Mouse (Mus musculus) brain, embryonic 14.5 days (tissue): Measurements from ENCODE around the gene Rac3. TPM values are rescaled to one million over a fixed set of nuclear protein-coding genes. Genes with fewer than 3 reads are reported as not detected.
"Not testable (repeated sequence)": the region's sequence is repeated elsewhere in the genome, so short reads cannot be mapped to it uniquely, and the experiment has no call there.

Experiments
- DNase-seq: peaks from one replicate; pipeline ENCODE4 v3.0.0-alpha.2; 2011; ENCODE audit warnings: low read depth
- CTCF ChIP-seq: fragments of 200-500 bp; IDR thresholded peaks from 2 replicates; pipeline ENCODE4 v1.5.1; 2012; ENCODE audit warnings: inconsistent platforms, mild to moderate bottlenecking, moderate library complexity, borderline replicate concordance; ENCODE audit not compliant: insufficient read depth, insufficient read length; ENCODE audit errors: extremely low read depth
- POLR2A ChIP-seq: fragments of 200-500 bp; IDR thresholded peaks from 2 replicates; pipeline ENCODE4 v1.6.1; 2012; ENCODE audit warnings: mild to moderate bottlenecking, inconsistent platforms, borderline replicate concordance; ENCODE audit not compliant: poor library complexity, insufficient read depth, insufficient read length, severe bottlenecking; ENCODE audit errors: extremely low read depth
- polyA plus RNA-seq: library from polyadenylated mRNA; depleted of rRNA; stranded (reverse); fragments of >200 nt; gene quantifications from 2 replicates; pipeline ENCODE4 v1.2.3, GENCODE M21; 2012

Gene Rac3
- polyA plus RNA-seq, 1 experiment: 438 TPM

GRCm38 (mm10) chr11:120731858-120732680 lies 10.8 kb downstream of the Rac3 start, which contains the start of gene Cbr2:
Gene Cbr2 (minus strand): TSS chr11:120732114.
- TF ChIP-seq POLR2A (no peak), CTCF (no peak)
- no peak for DNase-seq

DNA sequence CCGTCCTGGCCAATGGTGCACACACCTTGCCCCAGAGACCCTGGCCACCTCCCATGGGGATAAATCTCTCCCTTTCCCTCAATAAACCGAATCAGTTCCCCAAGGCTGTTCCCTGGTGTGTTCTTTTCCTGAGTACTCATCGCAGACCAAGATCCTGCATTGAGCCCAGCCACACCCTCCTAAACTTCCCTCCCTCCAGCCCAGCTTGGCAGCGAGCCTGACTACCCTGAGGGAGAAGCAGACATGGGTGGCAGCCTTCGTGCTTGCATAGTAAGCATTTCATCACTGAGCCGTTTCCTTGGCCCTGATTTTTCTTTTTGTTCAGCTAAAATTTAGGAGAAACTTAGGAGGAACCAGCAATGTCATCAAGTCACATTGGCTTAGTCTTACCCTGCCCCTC lies 12.3 kb downstream of the Rac3 start:
- peak; percentile 16 for DNase-seq
- no peak for TF ChIP-seq POLR2A
- TF ChIP-seq CTCF: no peak

- DNase-seq: no peak
- TF ChIP-seq POLR2A: no peak
- no peak for TF ChIP-seq CTCF
Observed at GRCm38 (mm10) chr11:120736424-120736823, 15.2 kb downstream of the Rac3 start.

DNA sequence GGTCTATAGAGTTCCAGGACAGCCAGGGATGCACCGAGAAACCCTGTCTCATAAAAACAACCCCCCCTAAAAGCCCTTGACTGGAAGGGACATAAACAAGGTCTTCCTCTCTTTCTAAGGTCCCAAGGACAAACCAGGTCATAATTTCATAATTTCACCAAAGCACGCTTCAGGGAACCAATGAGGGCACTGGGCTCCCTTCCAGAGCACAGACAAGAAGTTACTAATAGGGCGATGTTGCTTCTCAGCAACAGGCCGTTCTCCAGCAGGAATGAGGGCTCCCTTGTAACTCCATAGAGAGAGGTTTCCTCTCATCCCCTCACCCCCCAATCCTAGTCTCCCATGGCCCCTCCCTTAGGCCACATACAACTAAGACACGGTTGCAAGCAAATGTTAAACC lies 19.7 kb downstream of the Rac3 start:
- TF ChIP-seq CTCF (no peak), POLR2A (no peak)
- DNase-seq: no peak

DNA sequence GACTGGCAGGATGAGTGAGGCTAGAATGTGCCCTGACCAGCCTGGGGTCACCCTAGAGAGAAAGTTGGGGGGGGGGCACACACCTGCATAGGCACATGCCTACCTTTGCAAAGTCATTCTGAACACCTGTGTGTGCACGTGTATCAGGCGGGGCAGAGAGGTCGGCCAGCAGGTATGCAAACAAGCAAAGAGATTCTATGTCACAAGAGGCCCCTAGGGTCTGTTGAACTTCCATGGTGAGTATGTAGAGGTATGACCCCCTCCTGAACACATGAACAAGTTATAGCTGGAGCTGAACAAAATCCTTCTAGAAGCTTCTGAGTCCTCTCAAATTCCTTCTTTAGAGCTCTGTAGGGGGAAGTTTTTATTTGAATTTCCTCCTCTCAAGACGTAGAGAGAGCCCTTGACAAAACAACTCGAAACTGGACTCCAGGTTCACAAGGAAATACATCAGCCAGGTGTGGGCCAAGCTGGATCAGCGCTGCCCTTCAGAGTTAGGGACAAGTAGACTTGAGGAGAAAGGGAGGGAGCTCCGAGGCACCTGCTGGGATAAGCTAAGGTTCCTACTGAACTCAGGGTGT lies 22.9 kb downstream of the Rac3 start:
- DNase-seq: no peak

DNA sequence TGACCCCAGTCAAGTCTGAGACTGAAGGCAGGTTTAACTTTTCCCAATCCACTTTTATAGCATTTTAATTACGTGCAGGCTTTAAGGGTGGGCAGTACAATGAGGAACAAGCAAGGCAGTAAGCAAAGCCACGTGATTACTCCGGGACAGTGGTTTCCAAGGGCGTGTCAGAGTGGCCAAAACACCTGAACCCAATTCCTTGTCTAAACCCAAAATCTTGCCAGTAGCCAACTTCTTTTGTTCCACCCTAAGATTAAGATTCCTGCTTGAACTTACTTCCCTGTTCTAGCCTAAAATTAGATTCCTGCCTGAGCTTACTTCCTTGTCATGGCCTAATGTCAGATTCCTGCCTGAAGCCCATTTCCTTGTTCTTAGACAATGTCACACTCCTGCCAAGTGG lies 26.7 kb downstream of the Rac3 start:
- DNase-seq: no peak
- TF ChIP-seq CTCF (no peak), POLR2A (no peak)

More for the DNA sequence above, 22.9 kb downstream of the Rac3 start:
- TF ChIP-seq CTCF: no peak
- TF ChIP-seq POLR2A: no peak

DNA sequence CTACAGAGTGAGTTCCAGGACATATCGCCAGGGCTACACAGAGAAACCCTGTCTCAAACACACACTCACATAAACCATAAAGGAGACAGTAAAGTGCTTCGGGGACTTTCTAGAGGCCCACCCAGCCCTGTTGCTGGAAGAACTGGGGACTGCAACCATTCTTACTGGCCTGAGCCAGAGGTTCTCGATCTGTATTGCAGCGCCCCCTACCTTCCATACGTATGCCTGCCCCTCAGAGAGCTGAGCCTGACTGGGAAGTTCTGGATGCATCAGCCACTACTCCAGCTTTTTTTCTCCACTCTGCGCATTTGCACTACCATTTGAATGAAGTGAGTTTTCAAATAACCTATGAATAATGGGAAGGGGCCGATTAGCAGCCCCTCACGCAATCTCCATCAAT lies 28.2 kb downstream of the Rac3 start:
- peak; percentile 14 for DNase-seq
- no peak for TF ChIP-seq POLR2A
- peak; percentile 43; the same call in 1 of the 2 replicates for TF ChIP-seq CTCF

GRCm38 (mm10) chr11:120751606-120752005 lies 30.3 kb downstream of the Rac3 start:
- DNase-seq: no peak
- TF ChIP-seq CTCF: no peak
- no peak for TF ChIP-seq POLR2A

GRCm38 (mm10) chr11:120760236-120760635 lies 39.0 kb downstream of the Rac3 start:
- no peak for TF ChIP-seq POLR2A
- no peak for TF ChIP-seq CTCF
- no peak for DNase-seq

GRCm38 (mm10) chr11:120761811-120762671 lies 40.8 kb downstream of the Rac3 start:
- TF ChIP-seq POLR2A (no peak), CTCF (no peak)
- no peak for DNase-seq

DNA sequence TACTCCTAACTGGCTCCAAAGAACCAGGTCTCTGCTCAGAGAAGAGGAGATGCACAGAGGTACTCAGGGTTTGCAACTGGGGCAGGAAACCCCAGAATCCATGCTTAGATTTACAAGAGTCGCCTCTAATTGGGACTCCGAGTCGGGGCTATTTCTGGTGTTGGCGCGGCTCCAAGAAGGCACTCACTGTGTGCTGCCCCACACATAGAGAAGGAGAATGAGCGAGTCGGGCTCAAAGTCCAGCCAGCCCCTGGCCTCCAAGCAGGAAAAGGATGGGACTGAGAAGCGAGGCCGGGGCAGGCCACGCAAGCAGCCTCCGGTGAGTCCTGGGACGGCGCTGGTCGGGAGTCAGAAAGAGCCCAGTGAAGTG lies 41.4 kb downstream of the Rac3 start, which contains the start of gene Hmga1b:
Gene Hmga1b (plus strand): TSS at position 123 of the 370 bp plus-strand sequence.
- DNase-seq: peak; percentile 6

DNA sequence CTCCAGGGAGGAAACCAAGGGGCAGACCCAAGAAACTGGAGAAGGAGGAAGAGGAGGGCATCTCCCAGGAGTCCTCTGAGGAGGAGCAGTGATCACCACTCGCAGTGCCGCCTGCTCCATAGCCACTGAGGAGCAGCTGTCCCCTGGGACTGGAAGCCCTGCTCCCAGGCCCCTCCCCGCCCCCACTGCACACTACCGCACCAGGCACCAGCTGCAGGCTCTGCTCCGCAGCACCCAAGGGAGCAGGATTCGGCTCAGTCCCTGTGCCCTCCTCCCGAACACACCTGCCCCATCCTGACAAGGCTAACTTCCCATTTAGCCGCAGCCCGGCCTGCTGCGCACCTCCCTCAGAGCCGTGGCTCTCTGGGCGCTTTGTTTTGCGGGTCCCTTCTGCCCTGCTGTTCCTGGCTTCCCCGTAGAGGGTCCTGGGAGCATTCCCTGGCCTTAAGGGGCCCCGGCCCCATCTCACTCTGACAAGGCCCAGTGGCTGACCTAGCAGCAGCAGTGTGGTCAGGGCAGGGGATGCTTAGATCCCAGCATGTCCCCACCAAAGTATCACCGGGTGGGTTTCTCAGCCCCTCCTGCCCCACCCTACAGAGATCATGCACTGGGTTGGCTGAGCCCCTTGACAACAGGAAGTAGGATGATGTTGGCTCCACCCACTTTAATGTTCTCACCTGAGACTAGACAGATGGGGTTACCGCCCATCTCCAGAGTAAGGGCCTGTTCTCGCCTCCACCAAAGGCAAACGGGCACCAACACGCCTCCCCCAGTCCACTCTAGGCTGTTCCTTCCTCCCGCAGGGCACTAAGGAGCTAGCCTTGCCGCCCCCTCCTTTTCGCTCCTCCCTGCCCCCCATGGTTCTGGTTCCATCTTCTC lies 42.1 kb downstream of the Rac3 start:
- not testable (repeated sequence) for DNase-seq

DNA sequence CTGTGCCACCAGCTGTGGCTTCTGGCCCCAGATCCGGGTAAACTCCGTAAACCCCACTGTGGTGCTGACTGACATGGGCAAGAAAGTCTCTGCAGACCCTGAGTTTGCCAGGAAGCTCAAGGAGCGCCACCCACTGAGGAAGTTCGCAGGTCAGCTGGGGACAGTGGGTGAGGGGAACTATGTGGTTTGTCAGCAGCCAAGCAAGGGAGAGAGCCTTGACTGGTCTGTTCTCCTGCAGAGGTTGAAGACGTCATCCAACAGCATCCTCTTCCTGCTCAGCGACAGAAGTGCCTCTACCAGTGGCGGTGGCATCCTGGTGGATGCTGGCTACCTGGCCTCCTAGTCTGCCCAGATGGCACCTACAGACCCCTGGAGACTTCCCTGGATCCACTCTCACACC lies 45.8 kb downstream of the Rac3 start:
- DNase-seq: not testable (repeated sequence)
